Mouse (Mus musculus) adrenal gland, adult 18-20 months (tissue): ENCODE data around the gene Six3. TPM values are rescaled to one million over a fixed set of nuclear protein-coding genes. Genes with fewer than 3 reads are reported as not detected.

Experiments used
- DNase-seq, 2 experiments: peaks; one replicate each; pipeline ENCODE4 v3.0.0; 2021 to 2022; ENCODE audit warnings: low spot score in 2 of 2
- total RNA-seq, 2 experiments: library from RNA; stranded (reverse); gene quantifications; 1 replicate in 1 of 2; 2 replicates in 1 of 2; pipeline ENCODE4 v1.2.3; 2021

Gene Six3
- total RNA-seq, 2 experiments from 2014 or later: not detected

- no peak for DNase-seq
Measured at GRCm38 (mm10) chr17:85624051-85624420, 10.6 kb downstream of the Six3 start.

GRCm38 (mm10) chr17:85624981-85625940 lies 11.9 kb downstream of the Six3 start:
- DNase-seq: no peak

GRCm38 (mm10) chr17:85626091-85626860 lies 12.9 kb downstream of the Six3 start:
- DNase-seq: no peak

GRCm38 (mm10) chr17:85627751-85628150 lies 14.3 kb downstream of the Six3 start:
- DNase-seq: no peak

- DNase-seq: no peak
Measured at GRCm38 (mm10) chr17:85628811-85629210, 15.4 kb downstream of the Six3 start.

GRCm38 (mm10) chr17:85629396-85629795 lies 16.0 kb downstream of the Six3 start:
- no peak for DNase-seq

- no peak for DNase-seq
Measured at GRCm38 (mm10) chr17:85630296-85631050, 17.1 kb downstream of the Six3 start.

GRCm38 (mm10) chr17:85631106-85631505 lies 17.7 kb downstream of the Six3 start:
- no peak for DNase-seq

GRCm38 (mm10) chr17:85633619-85634018 lies 20.2 kb downstream of the Six3 start:
- peak; percentile 77 to 84 for DNase-seq

GRCm38 (mm10) chr17:85637876-85638275 lies 24.5 kb downstream of the Six3 start:
- no peak for DNase-seq

GRCm38 (mm10) chr17:85645312-85645711 lies 31.9 kb downstream of the Six3 start:
- no peak for DNase-seq

GRCm38 (mm10) chr17:85645718-85646665 lies 32.6 kb downstream of the Six3 start:
- DNase-seq: peak; percentile 37 to 43

GRCm38 (mm10) chr17:85660016-85660415 lies 46.6 kb downstream of the Six3 start:
- no peak for DNase-seq

- DNase-seq: no peak
Measured at GRCm38 (mm10) chr17:85661521-85661920, 48.1 kb downstream of the Six3 start.

- DNase-seq: no peak
Measured at GRCm38 (mm10) chr17:85664202-85664601, 50.8 kb downstream of the Six3 start.

GRCm38 (mm10) chr17:85664618-85665320 lies 51.4 kb downstream of the Six3 start:
- peak; percentile 54 to 66 for DNase-seq
